Mouse (Mus musculus) testis, adult 2 months (tissue): ENCODE results near the gene Usp7. TPM values are rescaled to one million over a fixed set of nuclear protein-coding genes. Genes with fewer than 3 reads are reported as not detected.

Source experiments
- H3K27ac ChIP-seq: fragments of 200-500 bp; 2 replicates; pipeline ENCODE4 v1.5.1; 2012; ENCODE audit warnings: low read depth, low read length; ENCODE audit not compliant: control insufficient read depth, insufficient read depth
- H3K27me3 ChIP-seq: fragments of 200-500 bp; 2 replicates; pipeline ENCODE4 v1.6.1; 2012; ENCODE audit warnings: mild to moderate bottlenecking, low read length, moderate library complexity; ENCODE audit not compliant: control insufficient read depth, insufficient read depth
- H3K36me3 ChIP-seq: fragments of 200-500 bp; 2 replicates; pipeline ENCODE4 v1.6.1; 2012; ENCODE audit warnings: mild to moderate bottlenecking, low read length; ENCODE audit not compliant: control insufficient read depth, insufficient read depth
- H3K4me1 ChIP-seq: fragments of 200-500 bp; 2 replicates; pipeline ENCODE4 v1.6.1; 2012; ENCODE audit warnings: low read length; ENCODE audit not compliant: control insufficient read depth, insufficient read depth
- H3K4me3 ChIP-seq: fragments of 200-500 bp; 2 replicates; pipeline ENCODE4 v1.5.1; 2012; ENCODE audit warnings: low read depth, mild to moderate bottlenecking, low read length, moderate library complexity, mixed read lengths; ENCODE audit not compliant: control insufficient read depth
- CTCF ChIP-seq: fragments of 200-500 bp; IDR thresholded peaks from 2 replicates; pipeline ENCODE4 v1.5.1; 2012; ENCODE audit warnings: low read depth, mild to moderate bottlenecking, inconsistent platforms, low read length, moderate library complexity; ENCODE audit not compliant: control insufficient read depth, insufficient read depth, insufficient replicate concordance
- POLR2A ChIP-seq: fragments of 200-500 bp; IDR thresholded peaks from 2 replicates; pipeline ENCODE4 v1.6.1; 2012; ENCODE audit warnings: low read depth, mild to moderate bottlenecking, inconsistent platforms, low read length, moderate library complexity; ENCODE audit not compliant: control insufficient read depth
- polyA plus RNA-seq: library from polyadenylated mRNA; depleted of rRNA; stranded (reverse); fragments of >200 nt; gene quantifications from 2 replicates; pipeline ENCODE4 v1.2.3, GENCODE M21; 2012

Gene Usp7
- polyA plus RNA-seq, 1 experiment: 61.5 TPM

DNA sequence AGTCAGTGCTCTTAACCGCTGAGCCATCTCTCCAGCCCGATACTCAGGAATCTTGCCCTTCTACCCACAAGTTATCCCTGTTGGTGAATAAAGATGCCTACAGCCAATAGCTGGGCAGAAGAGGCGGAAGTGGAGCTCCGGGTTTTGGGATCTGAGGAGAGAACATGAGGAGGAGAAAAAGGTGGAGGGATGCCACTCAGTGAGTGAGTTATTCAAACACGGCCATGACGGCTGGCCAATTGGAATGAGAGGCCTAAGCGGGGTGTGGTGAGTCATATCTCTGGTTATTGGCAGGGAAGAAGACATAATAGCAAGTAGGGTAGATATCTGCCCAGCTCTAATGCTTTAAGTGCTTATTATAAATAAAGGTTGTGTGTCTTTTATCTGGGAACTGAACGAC, 43.2 kb downstream of the Usp7 start:
- H3K4me3 ChIP-seq: no peak overlapping the region

DNA sequence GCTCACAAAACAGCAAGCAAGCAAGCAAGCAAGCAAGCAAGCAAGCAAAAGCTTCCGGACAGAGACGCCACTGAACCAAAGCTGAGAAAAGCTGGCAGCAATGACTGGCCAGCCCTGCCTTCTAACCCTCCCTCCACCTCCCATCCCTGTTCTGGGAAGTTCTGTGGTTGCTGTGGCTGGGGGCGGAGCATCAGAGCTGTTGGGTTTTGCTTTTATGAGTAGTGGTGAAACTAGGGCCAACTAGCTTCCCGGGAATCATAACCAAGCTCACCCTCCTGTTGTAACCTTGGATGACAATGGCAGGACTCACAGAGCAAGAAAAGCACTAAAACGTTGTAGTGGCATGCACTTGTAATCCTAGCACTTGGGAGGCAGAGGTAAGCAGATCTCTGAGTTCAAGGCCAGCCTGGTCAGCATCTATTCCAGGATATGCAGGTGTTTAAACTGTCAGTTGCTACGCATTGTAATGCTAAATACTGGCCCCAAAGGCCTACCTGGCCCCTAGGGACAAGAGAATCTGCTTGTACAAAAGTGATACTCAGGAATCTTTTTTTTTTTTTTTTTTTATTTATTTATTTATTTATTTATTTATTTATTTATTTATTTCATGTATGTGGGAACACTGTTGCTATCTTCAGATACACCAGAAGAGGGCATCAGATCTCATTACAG, 43.8 kb downstream of the Usp7 start:
- Histone ChIP-seq H3K27ac (no peak overlapping the region), H3K4me1 (no peaks in the 10 kb centered on the region), H3K36me3 (no peaks in the 10 kb centered on the region), H3K27me3 (no peaks in the 10 kb centered on the region), H3K4me3 (no peak overlapping the region)
- no peak for TF ChIP-seq CTCF
- no peak for TF ChIP-seq POLR2A

More for the DNA sequence above, 43.2 kb downstream of the Usp7 start:
- TF ChIP-seq POLR2A (no peak), CTCF (no peak)
- no peak overlapping the region for H3K27ac ChIP-seq
- no peaks in the 10 kb centered on the region for H3K27me3 ChIP-seq
- no peaks in the 10 kb centered on the region for H3K36me3 ChIP-seq
- no peaks in the 10 kb centered on the region for H3K4me1 ChIP-seq

GRCm38 (mm10) chr16:8747772-8748171, 44.3 kb downstream of the Usp7 start:
- H3K36me3 ChIP-seq: no peaks in the 10 kb centered on the region
- H3K4me3 ChIP-seq: no peak overlapping the region
- no peak for TF ChIP-seq POLR2A
- TF ChIP-seq CTCF: no peak
- no peak overlapping the region for H3K27ac ChIP-seq
- no peaks in the 10 kb centered on the region for H3K4me1 ChIP-seq
- H3K27me3 ChIP-seq: no peaks in the 10 kb centered on the region

GRCm38 (mm10) chr16:8746509-8746908, 45.6 kb downstream of the Usp7 start:
- no peaks in the 10 kb centered on the region for H3K27me3 ChIP-seq
- no peaks in the 10 kb centered on the region for H3K36me3 ChIP-seq
- no peak for TF ChIP-seq POLR2A
- TF ChIP-seq CTCF: no peak
- no peaks in the 10 kb centered on the region for H3K4me1 ChIP-seq
- no peak overlapping the region for H3K27ac ChIP-seq
- no peak overlapping the region for H3K4me3 ChIP-seq

DNA sequence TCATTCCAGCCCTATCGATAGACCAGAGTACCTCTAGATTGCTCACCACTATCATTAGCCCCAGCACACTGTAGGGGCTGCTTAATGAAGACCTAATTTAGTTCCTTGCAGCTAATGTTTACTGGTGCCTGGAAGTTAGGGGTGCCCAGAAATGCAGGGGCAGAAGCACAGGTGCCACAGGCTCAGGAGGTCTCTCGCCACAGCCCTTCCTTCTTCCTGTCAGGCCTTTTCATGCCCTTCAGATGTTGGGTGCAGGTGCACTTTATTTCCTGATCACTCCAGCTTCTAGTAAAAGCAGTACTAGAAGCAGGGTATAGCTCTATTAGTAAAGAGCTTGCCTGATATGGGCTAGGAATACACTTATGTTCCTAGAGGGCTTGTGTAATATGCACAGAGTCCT, 46.4 kb downstream of the Usp7 start:
- Histone ChIP-seq H3K4me1 (no peaks in the 10 kb centered on the region), H3K4me3 (no peak overlapping the region), H3K27ac (no peak overlapping the region), H3K27me3 (no peaks in the 10 kb centered on the region), H3K36me3 (no peaks in the 10 kb centered on the region)
- TF ChIP-seq POLR2A (no peak), CTCF (no peak)

GRCm38 (mm10) chr16:8743989-8744388, 48.1 kb downstream of the Usp7 start:
- Histone ChIP-seq H3K27ac (no peak overlapping the region), H3K27me3 (no peaks in the 10 kb centered on the region), H3K4me3 (no peak overlapping the region), H3K36me3 (no peaks in the 10 kb centered on the region), H3K4me1 (peaks cover 2% of the 10 kb centered on the region; the same call in 1 of the 2 replicates)
- TF ChIP-seq CTCF: no peak

- Histone ChIP-seq H3K27ac (no peak overlapping the region), H3K4me1 (peaks cover 4% of the 10 kb centered on the region), H3K4me3 (no peak overlapping the region), H3K27me3 (no peaks in the 10 kb centered on the region), H3K36me3 (no peaks in the 10 kb centered on the region)
- TF ChIP-seq CTCF (no peak), POLR2A (no peak)
Observed at GRCm38 (mm10) chr16:8741697-8742096, 50.4 kb downstream of the Usp7 start.
